Mouse (Mus musculus) kidney, adult 2 months (tissue): ENCODE results near the gene Zfyve19. TPM values are rescaled to one million over a fixed set of nuclear protein-coding genes. Genes with fewer than 3 reads are reported as not detected.
A peak's percentile ranks its signal among the peaks of the same experiment; 100 is the strongest.

Experiments
- DNase-seq: peaks from one replicate; pipeline ENCODE4 v3.0.0; 2021
- H3K27ac ChIP-seq: fragments of 200-500 bp; 2 replicates; pipeline ENCODE4 v1.5.1; 2012; ENCODE audit warnings: low read depth, low read length, control low read depth, inconsistent platforms; ENCODE audit not compliant: insufficient read depth
- H3K27me3 ChIP-seq: fragments of 200-500 bp; replicated peaks from 2 replicates; pipeline ENCODE4 v1.6.1; 2012; ENCODE audit warnings: mild to moderate bottlenecking, moderate library complexity, low read length, inconsistent platforms; ENCODE audit not compliant: control insufficient read depth, insufficient read depth
- H3K36me3 ChIP-seq: fragments of 200-500 bp; 2 replicates; pipeline ENCODE4 v1.6.1; 2012; ENCODE audit warnings: mild to moderate bottlenecking, moderate library complexity, low read length, inconsistent platforms; ENCODE audit not compliant: control insufficient read depth, insufficient read depth
- H3K4me1 ChIP-seq: fragments of 200-500 bp; 2 replicates; pipeline ENCODE4 v1.6.1; 2011; ENCODE audit warnings: low read length; ENCODE audit not compliant: control insufficient read depth, insufficient read depth
- H3K4me3 ChIP-seq: fragments of 200-500 bp; 2 replicates; pipeline ENCODE4 v1.5.1; 2011; ENCODE audit warnings: mild to moderate bottlenecking, low read depth, low read length, control low read depth; ENCODE audit not compliant: insufficient read depth
- CTCF ChIP-seq: fragments of 200-500 bp; conservative IDR thresholded peaks from 2 replicates; pipeline ENCODE4 v1.5.1; 2011; ENCODE audit warnings: low read depth, mild to moderate bottlenecking, control low read depth, low read length, moderate library complexity, mixed read lengths; ENCODE audit not compliant: insufficient read depth, insufficient read length
- POLR2A ChIP-seq: fragments of 200-500 bp; IDR thresholded peaks from one replicate; pipeline ENCODE4 v1.6.1; 2011; ENCODE audit warnings: low read depth, low read length, control low read depth
- WGBS: fragments of 180-500 bp; shearing (Covaris S2); methylation state at CpG from one replicate; pipeline ENCODE4 v1.1.7; 2018; 5-methylcytosine and 5-hydroxymethylcytosine counted together
- polyA plus RNA-seq: library from polyadenylated mRNA; depleted of rRNA; stranded (reverse); fragments of >200 nt; gene quantifications from 2 replicates; pipeline ENCODE4 v1.2.3, GENCODE M21; 2012

Zfyve19 gene
- polyA plus RNA-seq, 1 experiment = 39.1 TPM

- H3K27ac ChIP-seq = no peak overlapping the region
- no peak overlapping the region for H3K4me3 ChIP-seq
- TF ChIP-seq POLR2A (no peak), CTCF (no peak)
- no peaks in the 10 kb centered on the region for H3K27me3 ChIP-seq
- H3K36me3 ChIP-seq = no peaks in the 10 kb centered on the region; the same call in 1 of the 2 replicates
- H3K4me1 ChIP-seq = peaks cover 20% of the 10 kb centered on the region; the same call in 1 of the 2 replicates
- DNase-seq = no peak
- 95% methylated on average over 4 of the region's 4 CpGs for WGBS
Observed at GRCm38 (mm10) chr2:119240819-119241186, 32.4 kb downstream of the Zfyve19 start.

- H3K27me3 ChIP-seq = no peaks in the 10 kb centered on the region
- DNase-seq = peak; percentile 86
- WGBS = 35% methylated on average over 9 of the region's 9 CpGs
- peaks cover 20% of the 10 kb centered on the region; the same call in 1 of the 2 replicates for H3K4me1 ChIP-seq
- H3K36me3 ChIP-seq = no peaks in the 10 kb centered on the region; the same call in 1 of the 2 replicates
- no peak overlapping the region for H3K27ac ChIP-seq
- H3K4me3 ChIP-seq = no peak overlapping the region
- no peak for TF ChIP-seq POLR2A
- TF ChIP-seq CTCF = no peak
Observed at GRCm38 (mm10) chr2:119242548-119242947, 34.1 kb downstream of the Zfyve19 start.

GRCm38 (mm10) chr2:119245246-119245645 lies 36.8 kb downstream of the Zfyve19 start:
- Histone ChIP-seq H3K4me3 (no peak overlapping the region), H3K27ac (no peak overlapping the region), H3K27me3 (no peaks in the 10 kb centered on the region), H3K36me3 (no peaks in the 10 kb centered on the region; the same call in 1 of the 2 replicates), H3K4me1 (peaks cover 13% of the 10 kb centered on the region; the same call in 1 of the 2 replicates)
- WGBS = 59% methylated on average over 7 of the region's 7 CpGs
- DNase-seq = no peak
- no peak for TF ChIP-seq POLR2A
- TF ChIP-seq CTCF = no peak

- no peak overlapping the region for H3K4me3 ChIP-seq
- H3K27ac ChIP-seq = no peak overlapping the region
- TF ChIP-seq POLR2A (no peak), CTCF (no peak)
- no peaks in the 10 kb centered on the region; the same call in 1 of the 2 replicates for H3K36me3 ChIP-seq
- no peak for DNase-seq
- 82% methylated on average over 9 of the region's 9 CpGs for WGBS
- no peaks in the 10 kb centered on the region for H3K27me3 ChIP-seq
- H3K4me1 ChIP-seq = peaks cover 16% of the 10 kb centered on the region; the same call in 1 of the 2 replicates
Observed at GRCm38 (mm10) chr2:119247904-119248303, 39.5 kb downstream of the Zfyve19 start.

- no peaks in the 10 kb centered on the region for H3K36me3 ChIP-seq
- 30% methylated on average over 4 of the region's 4 CpGs for WGBS
- peak overlapping the region; percentile 8; the same call in 1 of the 2 replicates for H3K27ac ChIP-seq
- DNase-seq = peak; percentile 69
- TF ChIP-seq POLR2A (no peak), CTCF (no peak)
- no peaks in the 10 kb centered on the region for H3K27me3 ChIP-seq
- peaks cover 16% of the 10 kb centered on the region; the same call in 1 of the 2 replicates for H3K4me1 ChIP-seq
- H3K4me3 ChIP-seq = no peak overlapping the region
Observed at GRCm38 (mm10) chr2:119249592-119250061, 41.2 kb downstream of the Zfyve19 start.

- TF ChIP-seq POLR2A (no peak), CTCF (no peak)
- H3K4me1 ChIP-seq = peaks cover 16% of the 10 kb centered on the region; the same call in 1 of the 2 replicates
- no peaks in the 10 kb centered on the region for H3K27me3 ChIP-seq
- DNase-seq = no peak
- H3K36me3 ChIP-seq = no peaks in the 10 kb centered on the region
- WGBS = 46% methylated on average over 5 of the region's 5 CpGs
- H3K27ac ChIP-seq = peak overlapping the region; percentile 9; the same call in 1 of the 2 replicates
- H3K4me3 ChIP-seq = no peak overlapping the region
Observed at GRCm38 (mm10) chr2:119250377-119250776, 42.0 kb downstream of the Zfyve19 start.

- WGBS = 7% methylated on average over 11 of the region's 11 CpGs
- Histone ChIP-seq H3K4me3 (no peak overlapping the region), H3K27ac (peak overlapping the region; percentile 72), H3K36me3 (no peaks in the 10 kb centered on the region), H3K4me1 (peaks cover 16% of the 10 kb centered on the region; the same call in 1 of the 2 replicates), H3K27me3 (no peaks in the 10 kb centered on the region)
- DNase-seq = peak; percentile 94
- no peak for TF ChIP-seq POLR2A
- peak; percentile 95 for TF ChIP-seq CTCF
Observed at GRCm38 (mm10) chr2:119250826-119251478, 42.5 kb downstream of the Zfyve19 start.
